Mouse (Mus musculus) spleen, postnatal 14 days (tissue): ENCODE results near the gene Smtnl2.
"Not testable (repeated sequence)": the region's sequence is repeated elsewhere in the genome, so short reads cannot be mapped to it uniquely, and the experiment has no call there.

ENCODE experiments used
- DNase-seq, 2 experiments: peaks; one replicate each; pipeline ENCODE4 v3.0.0; 2021 to 2022; ENCODE audit warnings: low spot score in 2 of 2

The Smtnl2 gene

DNA sequence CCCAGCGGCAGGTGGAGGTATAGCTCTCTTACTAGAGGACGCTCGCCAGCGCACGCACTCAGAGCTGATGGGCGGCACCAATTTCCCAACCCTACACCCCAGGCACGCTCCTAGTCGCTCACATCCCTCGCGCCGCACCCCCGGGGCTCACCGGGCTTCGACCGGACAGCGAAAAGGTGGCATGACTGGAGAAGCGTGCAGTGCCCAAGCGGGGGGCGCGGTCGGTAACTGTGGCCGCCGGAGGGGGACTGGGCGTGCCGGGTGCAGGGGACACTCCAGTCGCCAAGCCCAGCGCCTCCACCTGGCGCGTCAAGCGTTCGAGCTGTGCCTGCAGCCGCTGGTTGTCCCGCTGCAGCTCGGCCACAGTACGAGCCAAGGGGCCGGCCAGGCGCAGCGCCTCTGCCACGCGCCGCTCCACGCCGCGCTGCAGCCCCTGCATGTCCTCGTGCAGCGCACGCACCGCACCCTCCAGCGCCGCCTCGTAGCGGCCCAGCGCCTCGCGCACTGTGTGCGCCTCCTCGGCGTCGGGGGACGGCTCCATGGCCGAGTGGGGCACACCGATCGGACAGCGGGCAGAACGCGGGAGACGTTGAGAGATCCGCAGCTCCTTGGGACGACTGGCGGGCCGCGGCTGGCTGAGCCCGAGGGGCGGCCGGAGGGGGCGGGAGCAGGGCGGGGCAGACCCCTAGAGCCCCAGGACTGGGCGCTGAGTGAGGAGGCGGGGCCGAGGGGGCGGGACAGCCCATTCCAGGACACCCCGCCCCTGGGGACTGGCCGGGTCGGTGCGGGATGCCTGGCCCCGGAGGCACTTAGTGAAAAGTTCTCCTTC lies at the start of gene Smtnl2:
Gene Smtnl2, minus strand, starts transcription at position 621 of the 829 bp plus-strand sequence.
- DNase-seq, result peak; percentile 23 to 31

GRCm38 (mm10) chr11:72458502-72458901 lies 47.0 kb upstream of the Smtnl2 start:
- no peak for DNase-seq

DNA sequence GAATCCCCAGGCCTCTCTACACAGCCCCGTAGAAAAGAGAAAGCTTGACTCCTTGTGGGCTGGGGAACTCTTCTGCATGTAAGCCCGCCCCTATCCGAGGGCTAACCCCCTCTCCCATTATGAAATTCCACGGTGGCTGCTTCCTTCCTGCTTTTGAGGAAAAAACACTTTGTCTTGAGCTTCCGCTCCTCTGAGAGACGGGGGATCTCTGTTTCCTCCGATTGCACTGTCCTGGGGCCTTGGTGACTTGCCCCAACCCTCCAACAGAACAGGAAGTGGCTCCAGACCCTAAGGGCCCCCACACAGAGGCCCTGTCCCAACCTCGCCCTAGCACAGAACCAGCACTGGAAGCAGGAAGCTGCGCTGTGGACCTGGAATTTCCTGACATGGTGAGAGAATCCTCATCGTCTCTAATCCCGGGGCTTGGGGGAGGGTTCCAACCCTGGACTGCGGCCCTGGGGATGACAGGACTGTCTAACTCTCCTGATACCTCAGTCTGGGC lies 46.5 kb upstream of the Smtnl2 start:
- DNase-seq, result no peak

DNA sequence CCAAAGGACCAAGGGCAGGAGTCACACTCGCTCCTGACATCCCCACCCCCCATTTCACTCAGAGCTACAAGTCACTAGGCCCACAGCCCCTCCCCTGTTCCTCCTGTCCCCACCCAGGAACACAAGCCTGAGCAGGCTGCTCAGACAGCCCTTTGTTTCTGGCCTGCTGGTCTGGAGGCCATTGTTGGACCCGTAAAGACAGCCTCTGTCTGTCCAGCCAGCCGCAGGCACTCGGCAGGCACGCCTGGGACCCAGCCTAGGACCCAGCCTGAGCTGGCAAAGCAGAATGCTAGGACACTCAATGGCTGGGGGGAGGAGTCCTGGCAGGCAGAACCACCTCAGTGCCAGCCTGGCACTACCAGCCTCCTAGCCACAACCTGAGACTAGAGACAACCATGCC lies 44.2 kb upstream of the Smtnl2 start:
- no peak for DNase-seq

- DNase-seq, result no peak
These were observed 41.8 kb upstream of the Smtnl2 start for GRCm38 (mm10) chr11:72453105-72453953.

- no peak for DNase-seq
These were observed 40.7 kb upstream of the Smtnl2 start for GRCm38 (mm10) chr11:72452140-72452665.

GRCm38 (mm10) chr11:72447475-72447874 lies 36.0 kb upstream of the Smtnl2 start:
- no peak for DNase-seq

DNA sequence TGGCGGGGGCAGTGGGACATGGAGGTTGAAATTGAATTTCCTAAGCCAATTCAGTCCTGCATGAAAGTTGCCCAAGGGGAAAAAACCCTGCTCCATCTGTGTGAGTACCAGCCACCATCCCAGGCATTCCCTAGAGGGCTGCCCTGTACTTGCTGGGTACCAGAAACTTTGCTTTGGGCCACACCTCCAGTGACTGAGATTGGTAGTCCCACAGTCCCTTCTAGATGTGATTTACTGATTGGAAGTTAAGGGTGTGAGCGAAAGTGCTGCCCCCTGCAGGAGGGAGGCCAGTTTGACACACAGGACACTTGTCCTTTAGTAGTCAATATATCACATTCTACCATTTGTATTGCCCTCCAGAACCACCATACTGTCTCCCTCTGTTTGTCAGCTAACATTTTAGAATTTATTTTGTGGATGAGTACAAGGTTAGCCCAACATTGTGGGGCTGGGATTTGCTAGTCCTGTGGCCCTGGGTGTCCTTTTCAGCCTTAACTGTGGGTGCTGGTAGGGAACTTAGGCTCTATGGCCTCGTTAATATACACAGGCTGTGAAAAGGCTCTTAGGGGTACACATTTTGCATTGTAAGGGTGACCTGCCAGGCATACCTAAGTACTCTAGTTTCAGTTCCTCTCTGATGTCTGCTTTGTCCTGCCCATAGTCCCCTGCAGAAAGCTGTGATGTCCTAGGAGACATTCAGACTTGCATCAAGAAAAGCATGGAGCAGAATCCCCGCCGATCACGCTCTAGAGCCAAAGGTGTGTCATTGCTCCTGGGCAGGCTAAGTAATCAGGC lies 35.0 kb upstream of the Smtnl2 start:
- DNase-seq, result peak; percentile 36 to 60

DNA sequence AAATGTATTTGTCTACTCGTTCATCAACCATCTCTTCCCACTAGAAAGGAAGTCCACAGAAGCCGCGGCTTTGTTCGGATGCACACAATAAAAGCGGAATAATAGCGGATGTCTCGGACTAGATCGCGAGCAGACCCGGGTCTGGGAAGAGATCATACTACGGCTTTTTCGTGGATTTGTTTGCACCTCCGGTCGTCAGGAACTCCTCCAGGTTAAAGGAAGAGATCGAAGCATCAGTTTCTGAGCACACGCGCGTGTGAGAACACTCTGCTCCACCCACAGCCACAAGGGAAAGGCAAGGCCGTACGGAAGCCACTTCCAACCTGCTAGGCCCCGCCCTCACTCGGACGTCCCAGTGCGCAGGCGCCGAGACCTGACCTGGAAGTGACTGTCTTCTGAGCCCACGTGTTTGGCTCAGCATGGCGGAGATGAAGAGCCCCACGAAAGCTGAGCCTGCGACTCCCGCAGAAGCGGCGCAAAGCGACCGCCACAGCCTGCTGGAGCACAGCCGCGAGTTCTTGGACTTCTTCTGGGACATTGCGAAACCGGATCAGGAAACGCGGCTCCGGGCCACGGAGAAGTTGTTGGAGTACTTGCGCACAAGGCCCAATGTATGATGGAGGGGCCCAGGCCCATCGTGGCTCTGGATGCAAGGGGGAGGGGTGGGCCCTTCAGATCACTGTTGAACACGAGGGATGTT lies 29.6 kb upstream of the Smtnl2 start, which contains the start of gene Mybbp1a:
Gene Mybbp1a, plus strand, starts transcription at position 391 of the 700 bp plus-strand sequence.
- DNase-seq, result peak; percentile 97 to 98

DNA sequence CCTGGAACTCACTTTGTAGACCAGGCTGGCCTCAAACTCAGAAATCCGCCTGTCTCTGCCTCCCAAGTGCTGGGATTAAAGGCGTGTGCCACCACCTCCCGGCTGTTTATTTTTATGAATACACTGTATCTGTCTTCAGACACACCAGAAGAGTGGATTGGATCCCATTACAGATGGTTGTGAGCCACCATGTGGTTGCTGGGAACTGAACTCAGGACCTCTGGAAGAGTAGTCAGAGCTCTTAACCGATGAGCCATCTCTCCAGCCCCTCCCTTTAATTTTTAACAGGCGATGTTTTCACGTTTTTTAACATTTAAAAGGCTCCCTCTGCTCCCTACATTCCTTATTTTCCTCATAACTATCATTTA lies 29.1 kb upstream of the Smtnl2 start:
- DNase-seq, result not testable (repeated sequence)

GRCm38 (mm10) chr11:72438411-72438810 lies 26.9 kb upstream of the Smtnl2 start:
- DNase-seq, result no peak

GRCm38 (mm10) chr11:72436756-72437650 lies 25.5 kb upstream of the Smtnl2 start:
- DNase-seq, result no peak

DNA sequence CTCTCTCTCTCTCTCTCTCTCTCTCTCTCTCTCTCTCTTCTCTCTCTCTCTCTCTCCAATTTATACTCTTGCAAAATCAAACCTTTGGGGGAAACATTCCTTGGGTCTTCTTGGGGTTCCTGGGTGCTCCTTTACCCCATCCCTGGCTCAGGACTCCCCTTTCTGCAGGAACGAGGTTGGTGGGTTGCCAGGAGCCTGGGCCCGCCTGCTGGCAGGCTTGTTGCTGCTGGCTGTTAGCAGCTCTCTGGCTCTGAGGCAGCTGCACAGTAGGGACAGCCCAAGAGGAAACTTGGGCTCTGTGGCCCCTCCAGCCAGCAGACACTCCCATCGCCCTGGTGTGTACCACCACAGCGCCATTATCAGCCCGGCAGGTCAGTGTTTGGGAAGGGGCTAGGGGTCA lies 24.8 kb upstream of the Smtnl2 start:
- DNase-seq, result no peak

DNA sequence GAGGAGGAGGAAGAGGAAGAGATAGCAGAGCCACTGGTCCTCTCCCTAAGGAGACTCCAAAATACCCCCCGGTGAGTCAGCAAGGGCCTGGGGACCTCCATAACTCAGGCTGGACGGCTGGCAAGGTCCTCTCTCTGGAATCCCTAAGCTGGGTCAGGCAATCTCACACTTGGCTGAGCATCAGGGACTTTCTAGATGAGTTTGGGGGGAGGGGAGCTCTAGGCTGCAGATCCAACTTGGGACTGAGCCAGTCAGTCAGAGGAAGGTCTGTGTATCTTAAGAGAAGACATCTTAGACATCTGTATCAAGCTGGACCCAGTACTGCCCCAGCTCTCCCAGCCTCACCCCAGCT lies 24.2 kb upstream of the Smtnl2 start:
- DNase-seq, result no peak

DNA sequence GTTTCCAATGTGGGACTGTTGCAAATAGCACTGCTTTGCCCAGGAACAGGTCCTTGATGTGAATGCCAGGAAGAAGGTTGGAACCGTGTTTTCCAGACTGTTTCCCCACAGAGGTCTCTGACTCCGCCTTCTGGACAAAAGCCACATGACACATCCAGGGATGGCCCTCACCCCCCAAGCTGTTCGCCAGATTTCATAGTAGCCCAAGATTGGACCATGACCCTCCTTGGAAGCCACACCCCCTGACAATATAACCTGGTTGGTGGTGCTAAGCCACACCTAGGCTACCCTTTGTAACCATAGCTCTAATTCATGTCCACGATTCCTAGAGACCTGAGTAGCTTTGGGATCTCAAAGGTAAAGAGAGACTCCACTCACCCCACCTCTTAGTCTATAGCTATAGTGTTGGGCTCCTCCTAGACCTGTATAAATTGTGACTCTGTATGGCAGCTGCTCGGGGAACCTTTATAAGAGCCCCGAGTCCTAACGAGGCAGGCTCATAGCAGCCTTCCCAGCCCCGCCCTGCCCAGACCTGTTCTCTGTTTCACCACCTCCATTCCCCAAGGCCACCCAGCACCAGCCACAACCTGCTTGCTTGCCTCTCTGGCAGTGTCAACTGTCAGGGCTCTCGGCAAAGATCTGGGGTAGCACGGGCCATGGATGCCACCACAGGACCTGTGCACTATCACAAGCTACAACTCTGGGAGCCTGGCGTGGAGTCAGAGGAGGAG lies 23.6 kb upstream of the Smtnl2 start, which contains the start of gene Ggt6:
Gene Ggt6, plus strand, starts transcription at position 564 of the 731 bp plus-strand sequence.
- no peak for DNase-seq

DNA sequence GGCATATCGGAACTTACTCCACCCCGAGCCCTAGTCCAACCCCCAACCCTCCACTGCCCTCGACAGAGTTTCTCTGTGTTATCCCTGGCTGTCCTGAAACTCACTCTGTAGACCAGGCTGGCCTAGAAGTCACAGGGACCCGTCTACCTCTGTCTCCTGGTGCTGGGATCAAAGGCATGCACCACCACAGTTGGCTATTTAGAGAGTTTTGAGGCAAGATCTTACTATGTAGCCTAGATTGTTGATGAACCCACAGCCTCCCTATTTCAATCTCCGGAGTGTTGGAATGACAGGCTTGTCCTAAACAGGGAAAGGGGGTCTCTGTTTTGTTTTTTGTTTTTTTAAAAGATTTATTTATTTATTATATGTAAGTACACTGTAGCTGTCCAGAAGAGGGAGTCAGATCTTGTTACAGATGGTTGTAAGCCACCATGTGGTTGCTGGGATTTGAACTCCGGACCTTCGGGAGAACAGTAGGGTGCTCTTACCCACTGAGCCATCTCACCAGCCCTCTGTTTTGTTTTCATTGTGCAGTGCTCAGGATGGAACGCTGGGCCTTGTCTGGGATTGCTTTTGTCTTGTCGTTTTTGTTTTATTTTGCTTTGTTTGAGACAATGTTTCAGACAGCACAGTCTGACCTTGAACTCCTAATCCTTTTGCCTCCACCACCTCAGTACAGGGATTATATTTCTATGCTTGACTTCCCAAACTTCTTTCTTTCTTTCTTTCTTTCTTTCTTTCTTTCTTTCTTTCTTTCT lies 19.0 kb upstream of the Smtnl2 start:
- DNase-seq, result not testable (repeated sequence)

GRCm38 (mm10) chr11:72429288-72429690 lies 17.8 kb upstream of the Smtnl2 start:
- peak; percentile 47 to 67 for DNase-seq

DNA sequence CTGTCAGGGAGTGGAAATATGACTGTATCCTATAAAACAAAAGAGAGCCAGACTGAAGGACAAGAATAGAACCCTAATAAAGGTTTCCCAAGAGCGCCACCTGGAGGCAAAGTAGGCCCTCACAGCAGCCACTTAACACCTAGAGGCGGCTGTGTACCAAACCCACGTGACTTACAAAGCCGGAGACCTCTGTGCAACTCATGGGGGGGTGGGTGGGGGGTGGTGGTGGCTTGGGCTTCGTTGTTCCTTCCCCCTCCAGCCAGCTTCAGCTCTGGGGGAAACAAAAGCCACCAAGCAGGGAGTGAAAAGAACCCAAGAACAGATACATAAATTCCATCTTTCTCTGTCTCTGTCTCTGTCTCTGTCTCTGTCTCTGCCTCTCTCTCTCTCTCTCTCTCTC lies 17.2 kb upstream of the Smtnl2 start:
- DNase-seq, result peak; percentile 59 to 78
